Comparison of ENCODE assay signal across 8 mouse cellular contexts in the genomic region with DNA sequence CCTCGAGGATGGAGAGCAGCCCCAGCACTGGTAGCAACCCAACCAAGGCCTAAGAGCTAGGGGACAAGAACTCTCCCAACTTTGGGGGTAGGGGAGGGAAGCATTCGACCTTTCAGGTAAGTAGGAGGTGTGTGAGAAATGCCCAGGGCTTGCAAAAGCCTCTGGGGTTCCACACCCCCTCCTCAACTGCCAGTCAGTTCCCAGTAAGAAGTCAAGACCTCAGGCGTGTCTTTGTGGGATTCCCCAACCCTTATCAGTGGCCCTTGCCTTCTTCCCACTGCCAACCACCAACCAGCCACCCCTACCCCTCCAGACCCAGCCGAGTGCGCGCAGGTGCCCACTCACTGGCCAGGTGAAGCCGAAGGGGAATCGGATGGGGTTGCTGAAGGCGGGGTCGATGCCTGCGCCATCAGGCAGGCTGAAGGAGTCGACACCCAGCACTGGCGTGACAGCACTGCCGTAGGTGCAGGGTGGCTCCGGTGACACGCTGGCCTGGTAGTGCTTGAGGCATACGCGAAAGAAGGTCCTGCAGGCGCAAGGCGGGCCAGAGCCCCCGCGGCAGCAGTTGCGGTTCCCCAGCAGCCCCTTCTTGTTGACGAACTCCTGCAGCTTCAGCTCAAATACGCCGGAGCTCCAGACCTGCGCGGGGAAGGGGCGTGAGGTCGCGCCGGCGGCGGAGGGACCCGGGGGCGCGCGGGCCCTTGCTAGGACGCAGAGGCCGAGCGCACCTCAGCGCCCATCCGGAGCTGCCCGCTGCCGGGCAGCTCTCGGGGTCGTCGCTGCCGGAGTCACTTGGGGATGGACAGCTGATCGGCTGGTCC. TPM values are rescaled to one million over a fixed set of nuclear protein-coding genes. Genes with fewer than 3 reads are reported as not detected.
A peak's percentile ranks its signal among the peaks of the same experiment; 100 is the strongest.
DNase-seq lines count a peak whose midpoint lies in the region; ATAC-seq and TF ChIP-seq lines count a peak whose summit lies in the region.

No protein-coding gene starts in this region.

- peak; percentile 18 for DNase-seq in lung, adult 2 months
- no peak for DNase-seq in lung, postnatal 14 days
- peak; percentile 93 for DNase-seq in midbrain, embryonic 11.5 days (ENCODE audit: low spot score, missing footprints)
- DNase-seq in natural killer cell, adult 2 months (ENCODE audit: low spot score in 2 of 2), result no peak
- DNase-seq in spleen, postnatal 14 days (ENCODE audit: low spot score in 2 of 2), result no peak

- H3K4me1 ChIP-seq in lung, adult 2 months (ENCODE audit: control insufficient read depth, insufficient read depth, low read length), result peaks cover 4% of the 10 kb centered on the region; the same call in 1 of the 2 replicates
- peaks cover 32% of the 10 kb centered on the region for H3K4me1 ChIP-seq in embryonic facial prominence, embryonic 13.5 days
- peaks cover 57% of the 10 kb centered on the region for H3K4me1 ChIP-seq in hindbrain, embryonic 15.5 days (replicated peaks)
- H3K4me1 ChIP-seq in midbrain, embryonic 11.5 days (ENCODE audit: control insufficient read depth, insufficient read depth, low read length), result peaks cover 72% of the 10 kb centered on the region

- H3K9me3 ChIP-seq in embryonic facial prominence, embryonic 13.5 days, result no peaks in the 10 kb centered on the region
- no peaks in the 10 kb centered on the region for H3K9me3 ChIP-seq in hindbrain, embryonic 15.5 days
- no peaks in the 10 kb centered on the region for H3K9me3 ChIP-seq in midbrain, embryonic 11.5 days (ENCODE audit: control insufficient read depth, low read length)

- no peak overlapping the region for H3K27ac ChIP-seq in embryonic facial prominence, embryonic 13.5 days
- H3K27ac ChIP-seq in hindbrain, embryonic 15.5 days (replicated peaks), result peak overlapping the region; percentile 97
- peak overlapping the region; percentile 93 for H3K27ac ChIP-seq in midbrain, embryonic 11.5 days (ENCODE audit: low read depth, low read length)

- no peak for TF ChIP-seq CTCF in lung, adult 2 months (IDR thresholded peaks at IDR 0.05; ENCODE audit: insufficient read depth, low read length)

- no peaks in the 10 kb centered on the region for H3K36me3 ChIP-seq in embryonic facial prominence, embryonic 13.5 days
- H3K36me3 ChIP-seq in hindbrain, embryonic 15.5 days, result peaks cover 15% of the 10 kb centered on the region
- peaks cover 14% of the 10 kb centered on the region for H3K36me3 ChIP-seq in midbrain, embryonic 11.5 days (ENCODE audit: control insufficient read depth, insufficient read depth, low read length)

- 4% methylated on average over 50 of the region's 50 CpGs for WGBS in lung, adult 2 months
- WGBS in embryonic facial prominence, embryonic 13.5 days, result 3% methylated on average over 50 of the region's 50 CpGs
- 1% methylated on average over 47 of the region's 50 CpGs for WGBS in hindbrain, embryonic 15.5 days
- 1% methylated on average over 50 of the region's 50 CpGs for WGBS in midbrain, embryonic 11.5 days

- H3K4me3 ChIP-seq in lung, adult 2 months (replicated peaks; ENCODE audit: extremely low read depth, low read depth, low read length), result peak overlapping the region; percentile 90
- H3K4me3 ChIP-seq in embryonic facial prominence, embryonic 13.5 days, result peak overlapping the region; percentile 59
- peak overlapping the region; percentile 57 for H3K4me3 ChIP-seq in hindbrain, embryonic 15.5 days
- H3K4me3 ChIP-seq in midbrain, embryonic 11.5 days (ENCODE audit: low read depth, low read length), result peak overlapping the region; percentile 87

- ATAC-seq in embryonic facial prominence, embryonic 13.5 days (ENCODE audit: insufficient number of reproducible peaks, insufficient read depth, low FRiP score, low TSS enrichment, low read depth), result no peak
- no peak for ATAC-seq in hindbrain, embryonic 15.5 days (ENCODE audit: low FRiP score, low read depth)
- no peak for ATAC-seq in midbrain, embryonic 11.5 days (ENCODE audit: low FRiP score)
- ATAC-seq in monocyte, adult 5-6 weeks (replicated peaks; ENCODE audit: insufficient number of reproducible peaks, low FRiP score, low TSS enrichment, poor library complexity, severe bottlenecking), result no peak

- H3K27me3 ChIP-seq in embryonic facial prominence, embryonic 13.5 days, result peaks cover 93% of the 10 kb centered on the region
- no peaks in the 10 kb centered on the region for H3K27me3 ChIP-seq in hindbrain, embryonic 15.5 days
- H3K27me3 ChIP-seq in midbrain, embryonic 11.5 days (ENCODE audit: control insufficient read depth, insufficient read depth, low read length), result peaks cover 3% of the 10 kb centered on the region; the same call in 1 of the 2 replicates

- peak overlapping the region; percentile 70 for H3K9ac ChIP-seq in embryonic facial prominence, embryonic 13.5 days
- peak overlapping the region; percentile 95 for H3K9ac ChIP-seq in hindbrain, embryonic 15.5 days
- H3K9ac ChIP-seq in midbrain, embryonic 11.5 days (ENCODE audit: low read length), result peak overlapping the region; percentile 80

- no peak for TF ChIP-seq POLR2A in lung, adult 2 months (IDR thresholded peaks at IDR 0.05; ENCODE audit: borderline replicate concordance, extremely low read depth, low read depth, low read length)

- peak overlapping the region; percentile 99 for H3K4me2 ChIP-seq in embryonic facial prominence, embryonic 13.5 days
- H3K4me2 ChIP-seq in hindbrain, embryonic 15.5 days, result peak overlapping the region; percentile 93
- peak overlapping the region; percentile 56 for H3K4me2 ChIP-seq in midbrain, embryonic 11.5 days

RNA-seq across cellular contexts. Expression of gene Dll1, which starts 2.1 kb away (rescaled TPM):
- polyA plus RNA-seq in lung, adult 2 months (2012; rRNA removed), result 22.7 and 51.1 TPM in 2 replicates
- 4.0 and 5.1 TPM in 2 replicates for polyA plus RNA-seq in embryonic facial prominence, embryonic 13.5 days (2015; fragmentation: Nextera tagmentation; extraction: Ambion mirVana)
- polyA plus RNA-seq in hindbrain, embryonic 15.5 days (2015; fragmentation: Nextera tagmentation; extraction: Ambion mirVana), result 18.2 and 21.4 TPM in 2 replicates
- 61.4 and 68.6 TPM in 2 replicates for polyA plus RNA-seq in midbrain, embryonic 11.5 days (2014; fragmentation: Nextera tagmentation; extraction: Ambion mirVana)
- 0.19 to 1.4 TPM in 2 of 3 replicates, not detected in the other for total RNA-seq in monocyte, adult 5-6 weeks (2017)

RNA-seq across cellular contexts. Expression of gene Fam120b, which starts 21.5 kb away (rescaled TPM):
- polyA plus RNA-seq in lung, adult 2 months (2012; rRNA removed), result 9.9 and 11.5 TPM in 2 replicates
- 31.1 and 35.9 TPM in 2 replicates for polyA plus RNA-seq in embryonic facial prominence, embryonic 13.5 days (2015; fragmentation: Nextera tagmentation; extraction: Ambion mirVana)
- polyA plus RNA-seq in hindbrain, embryonic 15.5 days (2015; fragmentation: Nextera tagmentation; extraction: Ambion mirVana), result 45.0 and 45.7 TPM in 2 replicates
- polyA plus RNA-seq in midbrain, embryonic 11.5 days (2014; fragmentation: Nextera tagmentation; extraction: Ambion mirVana), result 32.2 and 36.3 TPM in 2 replicates
- 25.5 to 42.6 TPM (median 29.4 TPM) in 3 replicates for total RNA-seq in monocyte, adult 5-6 weeks (2017)

Comparison
In these comparisons a context has a peak if more than half of its experiments do, and no peak if none do; other contexts are left out.
1. DNase-seq: peak in lung, adult 2 months (single experiment) and midbrain, embryonic 11.5 days (single experiment); none in lung, postnatal 14 days (single experiment), natural killer cell, adult 2 months (0 of 2) and spleen, postnatal 14 days (0 of 2).
2. Peak in every context shown above with its lines, with median percentiles within 50 percentile points of each other: H3K4me3 ChIP-seq, H3K4me2 ChIP-seq and H3K9ac ChIP-seq.